Mouse (Mus musculus) stomach, embryonic 15.5 days (tissue): Measurements from ENCODE around the gene Smyd5. TPM values are rescaled to one million over a fixed set of nuclear protein-coding genes. Genes with fewer than 3 reads are reported as not detected.
A peak's percentile ranks its signal among the peaks of the same experiment; 100 is the strongest.
"Not testable (repeated sequence)": the region's sequence is repeated elsewhere in the genome, so short reads cannot be mapped to it uniquely, and the experiment has no call there.

Experiments
- ATAC-seq: fragments of 200-750 bp; cut with Nextera tagmentation; 2 replicates; pipeline ENCODE4 v1.8.0; 2017; ENCODE audit warnings: low read depth, moderate number of reproducible peaks, moderate TSS enrichment; ENCODE audit not compliant: insufficient read depth, low FRiP score
- H3K27ac ChIP-seq: fragments of 300-500 bp; sonication (generic); 2 replicates; pipeline ENCODE4 v1.5.1; 2015; ENCODE audit warnings: mild to moderate bottlenecking, inconsistent platforms
- H3K27me3 ChIP-seq: fragments of 300-500 bp; sonication (generic); replicated peaks from 2 replicates; pipeline ENCODE4 v1.6.1; 2015; ENCODE audit warnings: inconsistent platforms
- H3K36me3 ChIP-seq: fragments of 300-500 bp; sonication (generic); 2 replicates; pipeline ENCODE4 v1.6.1; 2015; ENCODE audit warnings: inconsistent platforms
- H3K4me1 ChIP-seq: fragments of 300-500 bp; sonication (generic); 2 replicates; pipeline ENCODE4 v1.6.1; 2015; ENCODE audit warnings: inconsistent platforms
- H3K4me2 ChIP-seq: fragments of 300-500 bp; sonication (generic); 2 replicates; pipeline ENCODE4 v1.6.1; 2015; ENCODE audit warnings: mild to moderate bottlenecking, inconsistent platforms
- H3K4me3 ChIP-seq: fragments of 300-500 bp; sonication (generic); replicated peaks from 2 replicates; pipeline ENCODE4 v1.5.1; 2015; ENCODE audit warnings: inconsistent platforms
- H3K9ac ChIP-seq: fragments of 300-500 bp; sonication (generic); 2 replicates; pipeline ENCODE4 v1.6.1; 2015; ENCODE audit warnings: inconsistent platforms
- H3K9me3 ChIP-seq: fragments of 300-500 bp; sonication (generic); 2 replicates; pipeline ENCODE4 v1.6.1; 2016; ENCODE audit warnings: inconsistent platforms
- WGBS: fragments of 180-500 bp; shearing (Covaris S2); methylation state at CpG from one replicate; pipeline ENCODE4 v1.1.7; 2015; 5-methylcytosine and 5-hydroxymethylcytosine counted together
- polyA plus RNA-seq: library from polyadenylated mRNA; unstranded; fragments of >200 nt; fragmentation: Nextera tagmentation; extraction: Ambion mirVana; gene quantifications from 2 replicates; pipeline ENCODE4 v1.2.1, GENCODE M21; 2015

Smyd5 gene
- polyA plus RNA-seq, 1 experiment from 2014 or later, result 41.4 TPM

DNA sequence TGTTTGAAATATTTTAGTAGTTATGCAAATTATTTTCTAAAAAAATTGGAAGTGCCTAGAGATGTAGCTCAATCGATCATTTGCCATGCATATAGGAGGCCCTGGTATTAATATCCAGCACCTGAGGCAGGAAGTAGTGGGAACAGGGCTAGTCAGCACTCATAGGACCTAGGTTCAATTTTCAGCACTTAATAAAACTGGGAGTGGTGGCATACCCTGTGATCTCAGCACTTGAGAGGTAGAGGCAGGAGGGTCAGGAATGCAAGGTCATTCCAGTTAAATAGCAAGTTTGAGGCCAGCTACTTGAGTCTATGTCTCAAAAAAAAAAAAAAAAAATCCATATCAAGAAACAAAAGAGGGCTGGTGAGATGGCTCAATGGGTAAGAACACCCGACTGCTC lies 12.6 kb upstream of the Smyd5 start:
- Histone ChIP-seq H3K27me3 (peaks cover 9% of the 10 kb centered on the region), H3K36me3 (no peaks in the 10 kb centered on the region), H3K4me2 (no peak overlapping the region), H3K27ac (no peak overlapping the region), H3K4me3 (no peak overlapping the region), H3K9ac (no peak overlapping the region), H3K9me3 (no peaks in the 10 kb centered on the region), H3K4me1 (0 out of 2 replicates have a peak, but pooled peaks cover 5% of the 10 kb centered on the region)
- no peak for ATAC-seq
- 78% methylated on average over 2 of the region's 2 CpGs for WGBS

DNA sequence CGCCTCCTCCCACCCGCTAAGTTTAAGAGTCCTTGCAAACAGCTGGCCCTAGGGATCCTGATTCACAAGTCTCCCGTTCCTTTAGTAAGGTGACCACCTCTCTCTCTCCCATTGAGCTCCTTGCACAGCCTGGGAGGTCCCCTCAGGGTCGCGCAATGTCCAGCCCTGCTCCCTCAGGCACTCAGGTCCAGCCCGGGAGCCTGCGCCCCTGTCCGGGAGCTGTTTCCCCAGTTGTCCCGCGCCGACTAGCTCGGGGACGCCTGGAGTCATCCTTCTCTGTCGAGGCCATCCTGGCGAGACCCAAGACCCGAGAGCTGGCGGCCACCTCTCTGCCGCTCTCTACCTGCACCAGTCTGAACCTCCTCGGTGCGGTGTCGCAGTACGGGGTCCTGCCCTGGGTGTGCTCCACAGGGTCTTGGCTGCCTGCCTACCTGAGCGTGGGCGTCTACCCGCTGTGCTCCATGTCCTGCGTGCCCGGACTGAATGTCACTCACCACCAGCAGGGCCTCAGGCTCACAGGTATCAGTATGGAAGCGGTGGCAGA lies 7.9 kb upstream of the Smyd5 start, which contains the start of gene Noto:
Gene Noto (plus strand): TSS at position 51 of the 544 bp plus-strand sequence.
- H3K4me3 ChIP-seq, result no peak within 1 kb of the TSS
- no peaks in the 10 kb centered on the region for H3K9me3 ChIP-seq
- no peak within 1 kb of the TSS for H3K9ac ChIP-seq
- no peak for ATAC-seq
- H3K4me1 ChIP-seq, result 0 out of 2 replicates have a peak, but pooled peaks cover 5% of the 10 kb centered on the region
- H3K27ac ChIP-seq, result no peak within 1 kb of the TSS
- no peak within 1 kb of the TSS; the same call in 1 of the 2 replicates for H3K4me2 ChIP-seq
- H3K27me3 ChIP-seq, result peaks cover 15% of the 10 kb centered on the region
- 19% methylated on average over 28 of the region's 28 CpGs for WGBS
- H3K36me3 ChIP-seq, result no peaks in the 10 kb centered on the region

DNA sequence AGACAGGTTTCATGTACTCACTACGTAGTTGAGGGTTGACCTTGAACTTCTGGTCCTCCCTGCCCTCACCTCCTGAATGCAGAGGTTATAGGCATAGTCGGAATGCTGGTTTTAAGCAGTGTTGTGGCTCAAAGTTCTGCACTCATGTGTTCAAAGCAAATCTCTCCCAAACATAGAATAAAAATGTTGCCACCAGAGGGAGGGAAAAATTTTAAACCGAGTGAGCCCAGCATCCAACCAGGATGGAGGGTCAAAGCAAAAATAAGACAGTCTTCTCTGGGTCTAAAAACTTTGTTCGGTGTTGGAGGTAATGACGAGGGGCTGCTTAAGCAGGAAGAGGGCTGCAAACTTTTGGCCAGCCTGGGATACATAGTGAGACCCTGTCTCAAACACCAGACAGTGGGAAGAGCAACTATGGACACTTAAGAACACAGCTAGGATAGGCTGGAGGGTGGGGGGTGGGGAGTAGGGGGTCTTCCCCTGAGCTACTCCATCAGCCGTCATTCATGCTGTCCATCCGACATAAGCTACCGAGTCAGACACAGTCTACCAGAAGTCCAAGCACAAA lies 431 bp upstream of the Smyd5 start:
- no peak; the same call in 1 of the 2 replicates for ATAC-seq
- 41% methylated on average over 8 of the region's 8 CpGs for WGBS

DNA sequence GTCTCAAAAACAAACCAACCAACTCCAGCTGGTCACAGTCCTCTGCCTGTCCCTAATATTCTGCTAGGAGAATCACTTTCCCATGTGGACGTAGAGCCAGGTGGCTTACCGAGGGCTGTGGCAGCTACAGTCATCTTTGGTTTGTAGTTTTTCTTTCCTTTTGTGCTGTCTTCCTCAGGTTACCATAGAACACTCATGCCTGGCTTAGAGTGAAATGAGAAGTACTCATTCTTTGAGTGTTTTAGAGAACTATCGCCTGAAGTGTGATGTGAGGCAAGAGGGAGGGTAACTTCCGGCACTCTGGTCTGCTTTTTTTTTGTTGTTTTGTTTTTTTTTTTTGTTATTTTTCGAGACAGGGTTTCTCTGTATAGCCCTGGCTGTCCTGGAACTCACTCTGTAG lies 2.1 kb downstream of the Smyd5 start:
- ATAC-seq, result no peak
- no peaks in the 10 kb centered on the region for H3K27me3 ChIP-seq
- H3K9ac ChIP-seq, result no peak overlapping the region
- no peak overlapping the region for H3K27ac ChIP-seq
- H3K4me3 ChIP-seq, result no peak overlapping the region
- H3K4me1 ChIP-seq, result peaks cover 6% of the 10 kb centered on the region; the same call in 1 of the 2 replicates
- WGBS, result 76% methylated on average over 5 of the region's 5 CpGs
- no peak overlapping the region for H3K4me2 ChIP-seq
- no peaks in the 10 kb centered on the region for H3K9me3 ChIP-seq
- no peaks in the 10 kb centered on the region for H3K36me3 ChIP-seq

More for the DNA sequence above, 431 bp upstream of the Smyd5 start:
- no peaks in the 10 kb centered on the region for H3K9me3 ChIP-seq
- peaks cover 6% of the 10 kb centered on the region; the same call in 1 of the 2 replicates for H3K4me1 ChIP-seq
- no peaks in the 10 kb centered on the region for H3K36me3 ChIP-seq
- peak overlapping the region; percentile 64; the same call in 1 of the 2 replicates for H3K9ac ChIP-seq
- peak overlapping the region; percentile 82 for H3K4me2 ChIP-seq
- peak overlapping the region; percentile 94 for H3K4me3 ChIP-seq
- H3K27me3 ChIP-seq, result 0 out of 2 replicates have a peak, but pooled peaks cover 2% of the 10 kb centered on the region
- H3K27ac ChIP-seq, result no peak overlapping the region

DNA sequence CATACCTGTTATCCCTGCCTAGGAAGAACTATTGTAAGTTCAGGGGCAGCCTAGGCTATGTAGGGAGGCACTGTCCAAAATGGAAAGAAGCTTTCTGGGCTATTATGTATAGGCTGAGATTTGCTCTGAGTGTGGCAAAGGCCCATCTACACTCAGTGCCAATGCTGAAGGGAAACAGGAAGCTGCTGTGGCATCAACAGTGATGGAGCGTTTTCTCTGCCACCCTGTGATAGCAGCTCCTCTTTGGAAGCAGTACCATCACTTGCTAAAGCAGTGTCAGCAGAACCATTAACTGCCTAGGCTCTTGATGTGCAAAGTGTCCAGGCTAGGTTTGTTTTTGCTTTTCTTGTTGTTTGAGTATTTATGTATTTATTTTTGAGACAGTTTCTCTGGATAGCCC lies 4.4 kb downstream of the Smyd5 start:
- H3K4me1 ChIP-seq, result peaks cover 6% of the 10 kb centered on the region; the same call in 1 of the 2 replicates
- H3K27me3 ChIP-seq, result no peaks in the 10 kb centered on the region
- 75% methylated on average over 1 of the region's 1 CpGs for WGBS
- H3K4me3 ChIP-seq, result no peak overlapping the region
- no peak overlapping the region for H3K27ac ChIP-seq
- ATAC-seq, result no peak
- H3K36me3 ChIP-seq, result peaks cover 13% of the 10 kb centered on the region
- H3K4me2 ChIP-seq, result no peak overlapping the region
- no peaks in the 10 kb centered on the region for H3K9me3 ChIP-seq
- H3K9ac ChIP-seq, result no peak overlapping the region

DNA sequence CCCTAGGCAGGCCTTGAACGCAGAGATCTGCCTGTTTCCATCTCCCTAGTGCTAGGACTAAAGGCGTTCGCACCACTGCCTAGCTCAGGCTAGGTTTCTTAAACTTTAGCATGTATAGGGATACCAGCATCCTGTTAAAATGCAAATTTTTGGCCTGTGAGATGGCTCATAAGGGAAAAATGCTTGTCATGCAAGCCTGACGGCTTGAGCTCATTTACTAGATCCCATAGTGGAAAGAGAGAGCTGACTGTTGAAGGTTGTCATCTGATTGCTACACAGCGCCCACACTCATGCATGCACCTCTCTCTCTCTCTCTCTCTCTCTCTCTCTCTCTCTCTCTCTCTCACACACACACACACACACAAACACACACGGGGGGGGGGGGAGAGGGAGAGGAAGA lies 4.8 kb downstream of the Smyd5 start:
- 85% methylated on average over 5 of the region's 6 CpGs for WGBS
- H3K4me3 ChIP-seq, result no peak overlapping the region
- H3K36me3 ChIP-seq, result peaks cover 13% of the 10 kb centered on the region
- no peak overlapping the region for H3K4me2 ChIP-seq
- ATAC-seq, result no peak
- H3K9me3 ChIP-seq, result no peaks in the 10 kb centered on the region
- H3K27me3 ChIP-seq, result no peaks in the 10 kb centered on the region
- no peak overlapping the region for H3K9ac ChIP-seq
- no peak overlapping the region for H3K27ac ChIP-seq
- peaks cover 6% of the 10 kb centered on the region; the same call in 1 of the 2 replicates for H3K4me1 ChIP-seq

DNA sequence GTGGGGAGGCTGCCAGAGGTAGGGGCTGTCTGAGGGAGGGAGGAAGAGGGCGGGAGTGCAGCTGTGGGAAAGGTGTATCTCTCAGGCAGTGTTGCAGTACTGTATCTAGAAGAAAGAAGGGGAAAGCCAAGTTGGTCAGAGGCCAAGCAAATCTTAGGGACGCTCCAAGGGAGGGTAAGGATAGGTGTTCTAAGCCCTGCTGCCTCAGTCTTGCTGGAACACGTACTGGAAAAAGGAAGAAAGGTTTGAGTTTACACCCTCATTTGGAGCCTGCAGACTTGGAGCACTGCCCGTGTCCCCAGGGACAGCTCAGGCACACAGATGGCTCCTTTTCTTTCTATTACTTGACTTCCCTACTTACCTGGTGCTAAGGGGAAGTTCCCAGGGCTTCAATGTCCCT lies 9.4 kb downstream of the Smyd5 start:
- ATAC-seq, result no peak
- Histone ChIP-seq H3K4me2 (no peak overlapping the region), H3K27ac (no peak overlapping the region), H3K27me3 (no peaks in the 10 kb centered on the region), H3K9ac (no peak overlapping the region), H3K9me3 (no peaks in the 10 kb centered on the region), H3K4me3 (no peak overlapping the region), H3K36me3 (peaks cover 23% of the 10 kb centered on the region), H3K4me1 (no peaks in the 10 kb centered on the region)
- WGBS, result 89% methylated on average over 4 of the region's 4 CpGs

DNA sequence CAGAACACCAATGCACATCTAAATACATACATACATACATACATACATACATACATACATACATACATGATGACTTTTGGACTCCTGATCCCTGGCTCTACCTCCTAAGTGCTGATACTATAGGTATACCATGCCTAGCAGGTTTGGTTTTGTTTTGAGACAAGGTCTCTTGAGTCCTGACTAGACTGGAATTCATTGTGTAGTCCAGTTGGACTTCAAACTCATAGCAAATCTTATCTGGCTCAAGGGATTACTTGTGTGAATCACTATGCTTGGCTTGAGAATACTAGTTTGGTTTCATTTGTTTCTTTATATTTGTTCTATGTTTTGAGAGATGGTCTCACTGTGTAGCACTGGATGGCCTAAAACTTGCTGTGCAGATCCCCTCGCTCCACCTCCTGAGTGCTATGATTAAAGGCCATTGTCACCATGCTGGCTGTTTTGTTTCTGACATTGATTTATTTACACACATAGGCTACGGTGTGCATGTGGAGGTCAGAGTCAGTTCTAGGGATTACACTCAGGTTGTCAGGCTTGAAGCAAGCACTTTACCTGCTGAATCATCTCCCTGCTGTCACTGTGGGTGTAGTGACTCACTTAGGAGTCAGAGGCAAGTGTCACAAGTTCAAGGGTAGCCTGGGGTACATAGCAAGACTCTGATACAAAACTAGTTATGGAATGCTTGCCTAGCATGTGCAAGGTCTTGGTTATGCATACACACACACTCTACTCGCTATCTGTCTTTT lies 11.9 kb downstream of the Smyd5 start:
- H3K9me3 ChIP-seq, result no peaks in the 10 kb centered on the region
- no peak overlapping the region for H3K4me2 ChIP-seq
- WGBS, result 75% methylated on average over 3 of the region's 3 CpGs
- H3K4me1 ChIP-seq, result no peaks in the 10 kb centered on the region
- H3K4me3 ChIP-seq, result no peak overlapping the region
- H3K27ac ChIP-seq, result no peak overlapping the region
- H3K36me3 ChIP-seq, result peaks cover 25% of the 10 kb centered on the region
- no peak overlapping the region for H3K9ac ChIP-seq
- no peak for ATAC-seq
- H3K27me3 ChIP-seq, result no peaks in the 10 kb centered on the region

DNA sequence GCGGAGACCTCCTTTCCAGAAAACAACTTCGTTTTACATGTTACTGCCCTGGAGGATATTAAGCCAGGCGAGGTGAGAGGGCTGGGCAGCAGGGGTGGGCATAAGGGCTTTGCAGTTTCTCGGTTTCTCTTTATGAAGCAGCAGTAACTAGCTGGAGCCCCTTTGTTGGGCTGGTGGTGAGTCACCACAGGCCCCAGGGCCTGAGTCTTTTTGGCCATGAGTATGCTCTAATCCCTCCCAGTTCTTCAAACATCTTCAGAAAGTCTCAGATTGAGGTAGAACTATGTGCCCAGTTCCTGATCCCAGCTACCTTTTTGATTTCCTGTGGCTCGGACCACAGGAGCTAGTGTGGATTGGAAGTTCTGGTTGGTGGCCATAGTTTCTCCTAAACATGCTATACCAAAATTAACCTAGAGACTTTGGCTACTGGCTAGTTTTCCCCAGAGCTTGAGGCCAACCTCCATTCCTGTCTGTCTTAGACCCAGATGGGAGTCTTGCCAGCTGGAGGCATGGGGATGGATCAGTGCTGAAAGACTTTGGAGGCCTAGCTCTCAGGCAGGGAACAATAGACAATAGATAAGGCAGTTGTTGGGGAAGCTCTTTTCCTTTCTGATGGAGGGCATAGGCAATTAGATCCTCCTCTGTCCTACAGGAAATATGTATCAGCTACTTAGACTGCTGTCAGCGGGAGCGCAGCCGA lies 12.6 kb downstream of the Smyd5 start:
- WGBS, result 84% methylated on average over 8 of the region's 8 CpGs
- no peak for ATAC-seq
- H3K27ac ChIP-seq, result no peak overlapping the region
- no peak overlapping the region for H3K4me2 ChIP-seq
- H3K36me3 ChIP-seq, result peaks cover 25% of the 10 kb centered on the region
- no peaks in the 10 kb centered on the region for H3K9me3 ChIP-seq
- H3K9ac ChIP-seq, result no peak overlapping the region
- H3K27me3 ChIP-seq, result no peaks in the 10 kb centered on the region
- no peaks in the 10 kb centered on the region for H3K4me1 ChIP-seq
- H3K4me3 ChIP-seq, result no peak overlapping the region

DNA sequence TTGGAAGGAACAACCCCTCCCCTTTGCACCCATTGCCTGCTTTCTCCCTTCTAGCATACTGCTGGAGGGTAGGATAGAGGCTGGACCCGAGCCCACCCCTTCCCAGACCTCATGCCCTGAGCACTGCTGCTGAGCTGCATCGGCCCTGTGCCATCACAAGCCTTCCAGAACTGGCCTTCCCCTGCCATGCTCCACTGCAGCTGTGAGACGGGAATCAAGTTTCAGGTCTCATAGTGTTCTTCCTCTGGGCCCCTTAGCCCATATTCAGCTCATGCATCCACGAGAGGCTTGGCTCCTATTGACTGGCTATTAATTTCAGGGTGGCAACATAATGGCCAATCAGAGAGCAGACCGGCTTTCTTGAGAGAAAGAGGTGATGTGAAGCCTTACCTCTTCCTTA lies 13.5 kb downstream of the Smyd5 start:
- H3K27ac ChIP-seq, result no peak overlapping the region
- ATAC-seq, result no peak
- 80% methylated on average over 5 of the region's 5 CpGs for WGBS
- H3K9ac ChIP-seq, result no peak overlapping the region
- no peaks in the 10 kb centered on the region for H3K27me3 ChIP-seq
- no peak overlapping the region for H3K4me2 ChIP-seq
- H3K4me3 ChIP-seq, result no peak overlapping the region
- H3K36me3 ChIP-seq, result peaks cover 18% of the 10 kb centered on the region
- no peaks in the 10 kb centered on the region for H3K9me3 ChIP-seq
- no peaks in the 10 kb centered on the region for H3K4me1 ChIP-seq

DNA sequence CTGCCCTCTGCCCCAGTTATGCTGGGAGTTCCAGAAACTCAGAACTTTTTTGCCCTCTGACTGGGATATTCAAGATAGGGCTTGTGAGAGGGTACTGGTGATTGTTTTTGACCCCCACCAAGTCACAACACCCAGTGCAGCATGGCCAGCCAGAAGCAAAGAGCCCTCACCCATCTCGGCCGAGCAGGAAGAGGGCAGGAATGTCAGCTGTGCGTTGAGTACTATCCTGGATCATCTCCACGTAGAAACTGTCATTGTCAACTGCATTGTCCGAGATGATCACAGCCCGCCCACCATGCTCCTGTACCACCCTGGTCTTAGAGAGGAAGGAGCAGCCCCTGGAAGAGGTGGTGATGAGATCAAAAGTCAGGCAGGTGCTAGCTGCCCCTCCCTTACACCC lies 15.6 kb downstream of the Smyd5 start:
- Histone ChIP-seq H3K4me3 (no peak overlapping the region), H3K4me1 (no peaks in the 10 kb centered on the region), H3K36me3 (peaks cover 13% of the 10 kb centered on the region; the same call in 1 of the 2 replicates), H3K27me3 (no peaks in the 10 kb centered on the region), H3K9me3 (no peaks in the 10 kb centered on the region), H3K27ac (no peak overlapping the region), H3K9ac (no peak overlapping the region), H3K4me2 (no peak overlapping the region)
- ATAC-seq, result no peak
- WGBS, result 79% methylated on average over 6 of the region's 6 CpGs

DNA sequence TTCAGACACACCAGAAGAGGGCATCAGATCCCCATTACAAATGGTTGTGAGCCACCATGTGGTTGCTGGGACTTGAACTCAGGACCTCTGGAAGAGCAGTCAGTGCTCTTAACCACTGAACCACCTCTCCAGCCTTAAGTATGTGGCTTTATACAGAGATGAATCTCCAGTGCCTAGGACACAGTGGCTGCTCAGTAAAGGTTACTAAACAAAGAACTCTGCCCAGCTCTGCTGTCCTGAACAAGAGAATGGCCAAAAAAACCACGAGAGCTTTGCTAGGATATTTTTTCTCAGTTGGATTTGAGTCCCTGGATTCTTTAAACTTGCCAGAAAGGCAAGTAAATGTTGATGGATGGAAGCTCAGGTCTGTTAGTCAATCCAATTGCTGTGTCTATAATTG lies 18.4 kb downstream of the Smyd5 start:
- not testable (repeated sequence) for H3K9ac ChIP-seq, H3K27me3 ChIP-seq, H3K36me3 ChIP-seq, H3K9me3 ChIP-seq, H3K27ac ChIP-seq, H3K4me1 ChIP-seq, ATAC-seq
- peak overlapping the region; percentile 95 for H3K4me2 ChIP-seq
- H3K4me3 ChIP-seq, result peak overlapping the region; percentile 77; the same call in 1 of the 2 replicates
- WGBS, result 60% methylated on average over 1 of the region's 1 CpGs
